Mouse (Mus musculus) olfactory bulb, adult 2 months (tissue): ENCODE measurements around the gene Actb. TPM values are rescaled to one million over a fixed set of nuclear protein-coding genes. Genes with fewer than 3 reads are reported as not detected.
"Not testable (repeated sequence)": the region's sequence is repeated elsewhere in the genome, so short reads cannot be mapped to it uniquely, and the experiment has no call there.

ENCODE experiments used
- H3K27ac ChIP-seq: fragments of 200-500 bp; 2 replicates; pipeline ENCODE4 v1.5.1; 2012; ENCODE audit warnings: low read depth, low read length; ENCODE audit not compliant: insufficient read depth
- H3K4me1 ChIP-seq: fragments of 200-500 bp; 2 replicates; pipeline ENCODE4 v1.6.1; 2012; ENCODE audit warnings: low read length; ENCODE audit not compliant: control insufficient read depth, insufficient read depth
- H3K4me3 ChIP-seq: fragments of 200-500 bp; 2 replicates; pipeline ENCODE4 v1.5.1; 2012; ENCODE audit warnings: mild to moderate bottlenecking, low read depth, low read length, moderate library complexity; ENCODE audit not compliant: insufficient read depth
- CTCF ChIP-seq: fragments of 200-500 bp; IDR thresholded peaks from 2 replicates; pipeline ENCODE4 v1.5.1; 2012; ENCODE audit warnings: low read depth, mild to moderate bottlenecking, low read length, moderate library complexity; ENCODE audit not compliant: insufficient read depth
- POLR2A ChIP-seq: fragments of 200-500 bp; IDR thresholded peaks from 2 replicates; pipeline ENCODE4 v1.6.1; 2012; ENCODE audit warnings: mild to moderate bottlenecking, low read depth, low read length, moderate library complexity; ENCODE audit not compliant: insufficient read depth
- WGBS: fragments of 180-500 bp; shearing (Covaris S2); methylation state at CpG from one replicate; pipeline ENCODE4 v1.1.7; 2018; 5-methylcytosine and 5-hydroxymethylcytosine counted together
- polyA plus RNA-seq: library from polyadenylated mRNA; stranded (reverse); fragments of >200 nt; gene quantifications from 2 replicates; pipeline ENCODE4 v1.2.4, GENCODE M21; 2012; ENCODE audit warnings: low replicate concordance; ENCODE audit not compliant: missing spikeins, insufficient read depth, insufficient read length

The Actb gene
- polyA plus RNA-seq, 1 experiment: 1,129 TPM

- H3K27ac ChIP-seq: no peak overlapping the region
- TF ChIP-seq CTCF (no peak), POLR2A (no peak)
- peaks cover 9% of the 10 kb centered on the region for H3K4me1 ChIP-seq
- whole genome bisulfite sequencing: 76% methylated on average over 5 of the region's 5 CpGs
- no peak overlapping the region for H3K4me3 ChIP-seq
Measured at GRCm38 (mm10) chr5:142899932-142900533, 6.5 kb downstream of the Actb start.

- WGBS: 71% methylated on average over 9 of the region's 9 CpGs
- Histone ChIP-seq H3K27ac (no peak overlapping the region), H3K4me1 (peaks cover 8% of the 10 kb centered on the region), H3K4me3 (no peak overlapping the region)
- TF ChIP-seq CTCF: no peak
- no peak for TF ChIP-seq POLR2A
Measured at GRCm38 (mm10) chr5:142899057-142899601, 7.4 kb downstream of the Actb start.

DNA sequence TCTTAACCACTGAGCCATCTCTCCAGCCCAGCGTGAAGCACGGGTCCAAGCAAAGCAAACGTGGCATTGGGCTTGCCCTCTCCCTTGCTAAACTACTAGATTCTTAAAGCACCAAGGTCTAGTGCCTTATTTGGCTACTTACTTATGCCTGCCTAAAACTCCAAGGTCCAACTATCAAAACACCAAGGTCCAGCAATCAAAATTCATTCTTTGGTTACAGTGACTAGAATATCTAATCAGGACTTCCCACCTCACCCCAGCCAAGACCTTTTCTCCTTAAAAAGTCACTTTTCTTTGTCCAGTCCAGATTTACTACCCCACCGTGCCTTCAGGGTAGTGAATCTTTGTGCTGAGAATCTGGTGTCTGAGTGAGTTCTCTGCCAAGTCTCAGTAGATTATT lies 8.2 kb downstream of the Actb start:
- TF ChIP-seq POLR2A (no peak), CTCF (no peak)
- WGBS: 73% methylated on average over 4 of the region's 4 CpGs

DNA sequence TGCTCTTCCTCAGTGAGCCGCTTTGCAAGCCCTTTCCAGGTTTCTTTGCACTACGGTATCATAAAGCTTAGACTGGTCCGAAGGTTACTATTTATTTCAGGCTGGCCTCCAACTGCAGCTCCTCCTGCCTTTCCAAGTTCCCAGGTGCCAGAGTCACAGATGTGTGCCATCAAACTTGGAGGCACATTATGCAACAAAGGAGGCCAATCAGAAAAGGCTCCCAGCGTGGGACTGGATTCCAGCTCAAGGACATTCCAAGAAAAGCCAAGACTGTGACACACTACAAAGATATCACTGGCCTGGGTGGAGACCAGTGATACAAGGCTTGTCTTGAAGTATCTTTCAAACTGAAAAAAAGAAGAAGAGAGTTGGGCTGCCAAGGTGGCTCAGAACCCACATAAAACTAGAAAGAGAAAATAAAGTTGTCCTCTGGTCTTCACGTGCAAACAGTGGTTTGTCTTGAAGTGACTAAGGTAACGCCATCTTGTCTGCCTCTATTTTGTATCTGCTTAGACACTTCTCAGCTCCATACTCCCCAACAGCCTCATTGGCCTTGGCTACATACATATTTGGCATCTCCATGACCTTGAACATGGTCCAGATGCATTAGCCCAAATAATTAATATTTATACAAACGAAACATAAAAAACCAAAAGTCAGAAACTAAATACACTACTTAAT lies 8.8 kb downstream of the Actb start:
- 91% methylated on average over 7 of the region's 7 CpGs for WGBS
- Histone ChIP-seq H3K4me1 (peaks cover 9% of the 10 kb centered on the region; the same call in 1 of the 2 replicates), H3K4me3 (no peak overlapping the region), H3K27ac (no peak overlapping the region)
- TF ChIP-seq POLR2A (no peak), CTCF (no peak)

More for the DNA sequence above, 8.2 kb downstream of the Actb start:
- H3K27ac ChIP-seq: no peak overlapping the region
- peaks cover 9% of the 10 kb centered on the region; the same call in 1 of the 2 replicates for H3K4me1 ChIP-seq
- no peak overlapping the region for H3K4me3 ChIP-seq

DNA sequence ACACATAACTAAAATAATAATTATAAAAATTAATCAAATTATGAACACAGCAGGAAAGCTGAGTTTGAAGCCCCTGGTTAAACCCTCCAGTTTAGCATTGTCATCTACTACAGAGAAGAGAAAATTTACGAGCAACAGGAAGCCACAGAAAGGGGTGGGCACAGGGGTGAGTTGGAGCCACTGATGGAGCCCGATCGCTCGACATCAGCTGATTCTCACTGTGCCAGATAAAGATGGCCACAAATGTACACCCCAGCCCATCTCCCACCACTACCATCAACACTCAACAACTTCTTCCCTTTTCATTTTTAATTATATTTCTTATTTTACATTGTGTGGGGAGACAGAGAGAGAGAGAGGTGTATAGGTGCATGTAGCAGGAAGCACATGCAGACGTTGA lies 9.8 kb downstream of the Actb start:
- H3K27ac ChIP-seq: no peak overlapping the region
- no peak overlapping the region for H3K4me3 ChIP-seq
- TF ChIP-seq CTCF: no peak
- no peak for TF ChIP-seq POLR2A
- H3K4me1 ChIP-seq: peaks cover 13% of the 10 kb centered on the region
- WGBS: 81% methylated on average over 5 of the region's 5 CpGs

DNA sequence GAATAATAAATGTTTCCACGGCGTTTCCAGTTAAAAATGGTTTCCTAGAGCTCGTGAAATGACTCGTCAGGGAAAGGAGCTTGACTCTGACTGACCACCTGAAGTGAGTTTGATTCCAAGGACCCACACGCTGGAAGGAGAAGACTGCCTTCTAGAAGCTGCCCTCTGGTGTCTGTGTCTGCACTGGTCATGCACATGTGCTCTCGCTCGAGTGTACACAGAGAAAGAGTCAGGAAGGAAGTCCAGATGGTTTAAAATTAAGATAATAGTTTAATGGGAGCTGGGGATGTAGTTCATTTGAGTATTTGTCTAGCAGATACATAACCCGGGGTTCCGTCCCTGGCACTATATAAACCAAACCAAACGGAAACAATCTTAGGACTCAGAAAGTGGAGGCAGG lies 10.4 kb downstream of the Actb start:
- WGBS: 78% methylated on average over 10 of the region's 10 CpGs
- Histone ChIP-seq H3K27ac (no peak overlapping the region), H3K4me1 (peaks cover 14% of the 10 kb centered on the region), H3K4me3 (no peak overlapping the region)
- TF ChIP-seq CTCF: no peak
- TF ChIP-seq POLR2A: no peak

DNA sequence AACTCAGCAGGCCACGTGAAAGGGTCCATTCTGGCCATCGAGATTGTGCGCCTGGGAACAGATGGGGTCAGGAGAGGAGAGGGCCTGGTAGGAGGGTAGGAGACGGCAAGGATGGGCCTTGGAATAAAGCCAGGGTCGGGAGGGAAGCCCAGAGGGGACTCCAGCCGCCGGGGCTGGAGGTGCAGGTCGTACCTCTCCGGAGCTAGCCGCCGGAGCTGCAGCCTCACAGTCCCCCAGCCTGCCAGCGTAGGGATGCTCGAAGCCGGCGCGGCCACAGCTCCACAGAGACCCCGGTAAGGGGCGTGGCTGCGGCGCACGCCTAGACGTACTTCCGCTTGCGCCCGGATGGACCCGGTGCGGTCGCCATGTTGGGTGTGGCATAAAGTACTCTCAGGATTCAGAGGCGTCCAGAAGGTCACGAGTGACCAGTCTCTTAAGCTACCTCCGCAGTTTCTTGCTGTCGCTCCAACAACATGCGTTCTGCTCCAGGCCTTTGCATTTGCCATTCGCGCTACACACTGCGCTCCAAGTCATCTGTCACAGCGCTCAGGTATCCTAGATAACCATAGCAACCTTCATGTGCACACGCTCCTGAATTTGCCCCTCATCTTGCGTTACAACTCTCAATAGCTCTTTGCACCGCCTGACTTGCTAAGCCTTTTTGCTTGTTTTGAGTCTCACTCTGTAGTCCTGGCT lies 11.5 kb downstream of the Actb start, which contains the start of gene Fbxl18:
TSS of gene Fbxl18 (minus strand) at position 504 of the 696 bp plus-strand sequence.
- peak within 1 kb of the TSS; percentile 78 for H3K27ac ChIP-seq
- WGBS: under 1% methylated on average over 40 of the region's 40 CpGs
- peak within 1 kb of the TSS; percentile 91 for H3K4me3 ChIP-seq
- peaks cover 14% of the 10 kb centered on the region for H3K4me1 ChIP-seq
- TF ChIP-seq POLR2A (peak; percentile 71), CTCF (no peak)

DNA sequence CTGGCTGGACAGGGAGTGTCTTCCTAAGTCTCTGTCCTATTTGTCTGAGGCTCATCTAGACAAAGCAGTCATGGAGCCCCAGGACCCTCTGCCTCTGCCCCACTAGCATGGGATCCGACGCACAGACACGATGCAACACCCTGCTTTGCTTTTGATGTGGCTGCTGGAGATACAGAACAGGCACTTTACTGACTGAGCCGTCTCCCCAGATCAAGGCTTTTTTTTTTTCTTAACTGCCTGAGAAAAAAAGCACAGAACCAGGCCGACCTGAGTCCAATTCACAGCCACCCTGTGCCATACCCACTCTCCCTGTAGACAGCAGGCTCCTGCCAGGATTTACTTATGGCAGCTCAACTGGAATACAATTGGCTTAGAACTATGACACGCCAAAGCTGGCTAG lies 15.2 kb downstream of the Actb start:
- H3K4me1 ChIP-seq: peaks cover 14% of the 10 kb centered on the region
- no peak overlapping the region for H3K4me3 ChIP-seq
- WGBS: 74% methylated on average over 6 of the region's 6 CpGs
- H3K27ac ChIP-seq: no peak overlapping the region
- TF ChIP-seq POLR2A (no peak), CTCF (no peak)

GRCm38 (mm10) chr5:142887533-142887932 lies 19.0 kb downstream of the Actb start:
- H3K27ac ChIP-seq, H3K4me1 ChIP-seq, H3K4me3 ChIP-seq: not testable (repeated sequence)
- WGBS: 88% methylated on average over 3 of the region's 3 CpGs
